Mouse (Mus musculus): Measurements from ENCODE around the gene Rbm28. TPM values are rescaled to one million over a fixed set of nuclear protein-coding genes. Genes with fewer than 3 reads are reported as not detected.
A peak's percentile ranks its signal among the peaks of the same experiment; 100 is the strongest.

Gene Rbm28
- total RNA-seq, 2 experiments from 2014 or later: 16.2 to 19.5 TPM

DNA sequence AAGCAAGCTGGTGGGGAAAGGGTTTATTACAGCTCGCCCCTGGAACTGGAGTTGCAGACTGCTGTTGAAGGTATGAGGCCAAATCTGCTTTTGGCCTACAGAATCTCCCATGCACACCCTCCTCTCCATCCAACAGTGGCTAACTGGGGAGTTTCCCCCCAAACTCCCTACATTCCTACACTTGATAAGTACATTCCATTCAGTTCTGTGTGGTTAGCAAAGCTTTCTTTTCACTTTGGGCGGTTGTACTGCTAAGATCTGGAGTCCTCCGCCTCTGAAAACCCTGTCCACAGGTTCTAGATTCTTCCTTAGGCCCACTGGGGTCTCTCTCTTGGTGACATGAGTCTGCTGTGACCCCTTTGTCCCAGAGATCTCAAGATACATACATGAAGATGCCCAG is 19.8 kb downstream of the Rbm28 start:
- DNase-seq: peak; percentile 16 to 23

GRCm38 (mm10) chr6:29143608-29144007 is 21.2 kb downstream of the Rbm28 start:
- peak; percentile 47 to 83 for DNase-seq

DNA sequence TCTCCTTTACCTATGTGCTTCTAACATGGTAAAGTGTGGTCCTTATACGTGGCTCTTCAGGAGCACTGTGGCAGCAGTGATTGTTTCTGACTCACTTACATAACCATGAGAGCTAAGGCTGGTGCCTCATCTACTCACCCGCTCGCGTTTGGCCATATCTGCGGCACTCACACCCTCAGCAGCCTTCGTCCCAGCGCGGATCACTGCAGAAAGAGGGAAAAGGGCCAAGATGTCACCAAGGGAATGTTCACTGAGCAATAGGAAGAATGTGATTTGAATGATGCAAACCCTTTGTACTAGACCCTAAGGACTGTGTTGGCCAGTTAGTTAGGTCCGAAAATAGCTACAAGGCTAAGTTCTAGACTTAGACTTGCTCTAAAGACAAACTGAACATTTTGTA is 27.4 kb downstream of the Rbm28 start:
- peak in 1 of 2 experiments; percentile 29 for DNase-seq

DNA sequence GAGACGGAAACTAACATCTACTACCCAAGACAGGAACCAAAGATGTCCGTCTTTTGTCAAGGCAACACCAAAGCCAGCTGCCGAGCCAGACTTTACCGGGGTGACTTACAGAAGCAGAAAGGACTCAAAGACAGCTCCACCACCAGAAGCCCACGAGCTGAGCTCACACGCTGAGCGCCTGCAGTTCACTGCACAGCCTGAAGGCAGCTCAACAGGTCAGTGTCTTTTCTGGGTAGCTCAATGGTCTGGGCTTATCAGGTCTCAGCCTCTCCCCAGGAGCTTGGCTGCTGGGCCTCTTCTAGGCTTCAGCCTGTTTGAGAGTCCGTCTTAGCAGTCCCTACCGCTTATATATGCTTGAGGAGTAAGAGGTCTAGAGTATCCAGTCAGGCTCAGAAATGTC is 31.7 kb downstream of the Rbm28 start:
- DNase-seq: no peak

DNA sequence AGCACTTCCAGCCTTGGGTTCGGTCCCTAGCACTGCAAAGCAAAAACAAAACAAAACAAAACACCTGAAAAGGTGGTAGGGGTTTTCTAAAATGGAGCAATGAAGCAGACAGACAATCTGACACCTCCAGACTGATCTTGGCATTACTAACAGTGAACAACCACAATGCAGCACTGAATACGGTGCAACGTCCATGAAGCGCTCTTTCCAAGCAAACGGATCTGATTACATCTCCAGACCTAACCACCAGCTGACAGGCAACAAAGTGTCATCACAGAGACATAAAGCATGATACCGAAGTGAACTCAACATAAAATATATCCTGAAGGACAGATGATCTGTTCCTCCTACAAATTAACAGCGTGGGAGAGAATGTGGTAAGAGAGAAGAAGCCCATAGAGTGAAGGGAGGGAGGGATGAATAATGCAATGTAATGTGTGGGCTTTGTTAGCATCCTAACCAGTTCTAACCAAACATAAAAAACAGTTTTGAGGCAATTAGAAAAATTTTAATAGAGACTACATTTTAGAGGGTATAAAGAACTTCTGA is 37.9 kb downstream of the Rbm28 start:
- DNase-seq: no peak

DNA sequence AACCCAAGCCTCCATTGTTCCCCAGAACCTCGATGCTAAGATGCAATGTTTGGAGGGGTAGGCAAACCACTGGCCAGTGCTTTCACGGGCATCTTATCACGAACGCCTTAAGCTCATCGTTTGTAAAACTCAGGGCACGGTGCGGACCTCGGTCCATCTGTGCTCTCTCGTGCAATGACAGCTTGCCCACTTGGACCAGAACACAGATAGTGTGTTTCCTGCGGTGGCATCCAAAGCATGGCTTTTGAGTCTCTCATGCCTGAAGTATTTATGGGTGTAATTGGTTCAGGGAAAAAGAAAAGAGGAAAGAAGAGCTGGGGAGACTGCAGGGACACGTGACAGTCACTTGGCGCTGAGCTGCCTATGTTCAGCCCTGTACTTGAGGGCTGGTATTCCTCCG is 44.8 kb downstream of the Rbm28 start:
- DNase-seq: no peak

- DNase-seq: no peak
These were observed 45.8 kb downstream of the Rbm28 start for GRCm38 (mm10) chr6:29118963-29119362.

GRCm38 (mm10) chr6:29118231-29118630 is 46.6 kb downstream of the Rbm28 start:
- DNase-seq: no peak

DNA sequence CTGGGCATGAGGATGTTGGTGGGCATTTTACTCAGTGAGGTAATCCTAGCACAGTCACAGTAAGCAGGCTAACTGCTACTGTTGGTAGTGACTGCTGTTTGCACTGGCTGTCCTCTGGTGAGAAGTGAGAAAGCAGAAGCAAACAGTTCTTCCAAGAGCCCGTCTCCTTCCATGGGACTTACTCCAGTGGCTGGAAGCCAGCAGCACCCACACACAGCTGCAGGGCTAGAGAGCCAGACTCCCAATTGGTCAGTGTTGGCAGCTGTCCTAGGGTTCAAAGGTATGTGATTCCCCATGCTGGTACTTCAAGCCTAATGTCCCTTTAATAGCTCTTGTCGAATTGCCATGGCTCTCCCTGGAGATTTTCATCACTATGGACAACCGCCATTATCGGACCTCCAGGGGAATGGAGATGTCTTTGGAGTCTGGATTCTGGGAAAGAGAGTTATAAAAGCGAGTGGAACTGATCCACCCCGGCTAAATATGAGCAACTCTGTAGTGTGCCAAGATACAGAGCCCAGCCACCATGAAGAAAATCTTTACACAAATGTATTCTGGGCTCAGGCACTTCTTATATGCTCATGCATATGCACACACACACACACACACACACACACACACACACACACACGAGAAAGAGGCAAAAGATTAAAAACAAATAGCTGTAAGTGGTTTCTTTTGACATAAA is 47.2 kb downstream of the Rbm28 start:
- DNase-seq: peak; percentile 86 to 89

DNA sequence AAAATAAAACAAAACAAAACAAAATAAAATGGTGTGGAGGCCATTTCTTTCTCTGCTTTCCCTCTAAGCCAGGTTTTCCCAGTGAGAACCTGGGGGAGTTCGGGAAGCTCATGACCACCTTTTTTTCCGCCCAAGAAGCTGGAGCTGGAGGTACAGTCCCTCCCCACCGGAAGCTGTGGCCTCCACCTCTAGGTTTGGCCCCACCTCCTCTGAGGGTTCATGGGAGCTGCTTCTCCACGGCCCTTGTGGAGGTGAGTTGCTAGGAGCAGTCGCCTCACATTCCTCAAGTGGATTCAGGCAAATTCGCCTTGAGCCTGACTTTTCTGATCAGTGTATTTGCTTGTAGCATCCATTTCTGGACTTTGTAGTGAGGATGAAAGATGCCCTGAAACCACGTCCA is 49.0 kb downstream of the Rbm28 start:
- no peak for DNase-seq

DNA sequence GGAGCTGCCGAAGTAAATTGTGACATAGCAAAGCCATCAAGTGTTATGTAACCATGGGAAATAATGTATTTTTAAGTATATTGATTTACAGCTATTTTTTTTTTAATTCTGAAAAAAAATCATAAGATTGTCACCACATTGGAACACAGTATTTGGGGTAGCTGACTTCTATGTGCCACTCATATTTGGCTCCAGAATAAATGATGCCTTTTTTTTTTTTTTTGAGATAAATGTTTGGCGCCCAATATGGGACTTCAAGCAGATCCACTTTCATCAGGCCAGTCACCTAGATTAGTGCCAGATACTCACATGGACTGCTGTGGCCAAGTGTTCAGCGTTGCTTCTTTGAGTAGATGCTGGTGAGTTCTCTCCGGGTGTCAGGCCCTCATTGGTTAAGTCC is 53.3 kb downstream of the Rbm28 start:
- DNase-seq: no peak

DNA sequence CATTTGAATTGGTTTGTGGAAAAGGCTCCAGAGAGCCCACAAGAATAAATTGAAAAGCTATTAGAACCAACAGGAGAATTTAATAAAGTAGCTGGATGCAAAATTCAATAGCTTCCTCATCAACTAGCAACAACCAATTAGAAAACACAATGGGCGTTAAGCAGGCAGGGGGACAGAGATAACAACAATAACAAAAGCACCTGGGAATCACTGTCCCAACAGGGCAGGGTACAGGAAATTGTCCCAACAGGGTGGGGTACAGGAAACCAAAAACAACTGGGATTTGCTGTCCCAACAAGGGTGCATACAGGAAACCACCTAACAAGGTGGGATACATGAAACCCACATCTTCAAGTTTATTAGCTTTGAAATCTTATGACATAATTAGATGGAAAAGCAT is 56.4 kb downstream of the Rbm28 start:
- peak in 1 of 2 experiments; percentile 49 for DNase-seq

- DNase-seq: no peak
These were observed 63.5 kb downstream of the Rbm28 start for GRCm38 (mm10) chr6:29101248-29101864.

- DNase-seq: no peak
These were observed 64.4 kb downstream of the Rbm28 start for GRCm38 (mm10) chr6:29100423-29100822.

GRCm38 (mm10) chr6:29099536-29100170 is 65.2 kb downstream of the Rbm28 start:
- no peak for DNase-seq

DNA sequence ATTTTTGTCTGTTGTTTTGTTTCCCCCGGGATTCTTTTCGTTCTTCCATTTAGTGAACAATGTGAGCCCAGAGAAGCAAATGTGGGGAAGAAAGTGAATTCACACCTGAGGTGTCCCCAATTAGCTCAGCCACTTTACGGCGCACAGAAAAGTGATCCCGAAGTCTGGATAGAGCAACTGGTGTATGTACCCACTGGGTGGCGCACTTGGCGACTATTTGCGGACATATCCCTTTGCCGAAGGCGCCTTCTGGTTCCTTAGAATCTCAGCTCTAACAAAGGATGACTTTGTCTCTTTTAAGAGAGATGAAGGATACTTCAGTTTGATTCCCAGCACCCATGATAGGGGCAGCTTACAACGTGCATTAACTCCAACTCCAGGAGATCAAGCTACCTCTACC is 71.9 kb downstream of the Rbm28 start:
- DNase-seq: no peak

DNA sequence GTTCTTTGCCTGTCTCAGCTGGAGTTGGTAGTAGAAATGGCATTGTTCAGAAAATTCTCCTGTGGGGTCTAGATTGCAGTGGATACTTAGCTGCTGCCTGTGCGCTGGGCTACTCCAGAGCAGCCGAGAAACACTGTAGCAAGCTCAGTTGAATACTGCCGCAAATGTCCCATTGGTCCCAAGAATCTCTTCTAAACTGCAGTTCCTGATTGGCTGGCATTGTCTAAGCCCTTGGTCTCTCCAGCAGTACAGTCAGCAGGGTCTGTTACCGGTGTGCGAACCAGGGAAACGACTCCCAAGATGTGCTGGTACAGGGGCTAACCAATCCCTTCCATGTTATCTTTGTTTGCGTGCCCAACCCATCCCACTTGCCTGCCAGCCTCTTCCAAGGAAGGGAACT is 72.6 kb downstream of the Rbm28 start:
- no peak for DNase-seq

- DNase-seq: peak; percentile 76 to 93
These were observed 76.7 kb downstream of the Rbm28 start for GRCm38 (mm10) chr6:29087921-29088709.

- DNase-seq: no peak
These were observed 80.4 kb downstream of the Rbm28 start for GRCm38 (mm10) chr6:29084401-29084800.

DNA sequence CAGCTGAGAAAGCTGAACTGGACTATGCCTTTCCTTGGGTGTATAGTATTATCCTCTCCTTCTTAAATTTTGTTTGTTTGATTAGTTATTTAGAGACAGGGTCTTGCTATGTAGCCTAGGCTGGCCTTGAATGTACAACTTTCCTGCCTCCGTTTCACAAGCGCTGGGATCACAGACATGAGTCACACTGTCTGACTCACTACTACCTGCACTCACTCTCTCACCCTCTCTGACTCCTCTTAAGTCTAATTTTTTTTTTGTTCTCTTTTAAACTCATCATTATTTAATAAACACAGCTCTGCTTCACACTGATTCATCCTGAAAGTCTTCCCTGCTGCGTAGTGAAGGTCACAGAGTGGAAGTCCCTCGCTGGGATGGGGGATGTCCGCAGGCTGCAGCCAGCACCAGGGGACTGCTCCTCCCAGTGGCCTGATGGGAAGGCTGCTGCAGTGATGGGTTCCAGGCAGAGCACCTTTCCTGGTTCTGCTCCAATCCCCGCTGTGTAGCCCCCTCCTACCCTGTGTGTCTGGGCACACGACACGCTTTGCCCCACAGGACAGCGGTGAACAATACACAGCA is 81.9 kb downstream of the Rbm28 start:
- no peak for DNase-seq

GRCm38 (mm10) chr6:29081826-29082363 is 82.9 kb downstream of the Rbm28 start:
- DNase-seq: peak; percentile 37 to 53

DNA sequence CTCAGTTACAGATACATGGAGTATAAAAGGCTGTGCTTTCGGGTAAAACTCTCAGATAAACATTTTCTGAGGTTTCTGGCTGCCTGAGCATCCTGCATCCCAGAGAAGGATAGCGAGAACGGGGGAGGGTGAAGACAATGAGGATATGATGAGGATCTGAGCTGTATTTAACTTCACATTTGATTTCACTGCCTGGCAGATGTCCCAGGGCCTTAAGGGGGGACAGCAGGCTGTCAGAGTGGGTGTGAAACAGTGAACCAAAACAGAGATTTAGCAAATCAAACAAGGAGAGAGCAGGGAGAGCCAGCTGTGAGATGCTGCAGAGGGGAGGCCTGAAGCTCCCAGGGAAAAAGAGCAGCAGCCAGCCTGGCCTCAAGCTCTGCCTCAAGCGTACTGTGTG is 85.5 kb downstream of the Rbm28 start:
- DNase-seq: no peak
